In the genomic region with DNA sequence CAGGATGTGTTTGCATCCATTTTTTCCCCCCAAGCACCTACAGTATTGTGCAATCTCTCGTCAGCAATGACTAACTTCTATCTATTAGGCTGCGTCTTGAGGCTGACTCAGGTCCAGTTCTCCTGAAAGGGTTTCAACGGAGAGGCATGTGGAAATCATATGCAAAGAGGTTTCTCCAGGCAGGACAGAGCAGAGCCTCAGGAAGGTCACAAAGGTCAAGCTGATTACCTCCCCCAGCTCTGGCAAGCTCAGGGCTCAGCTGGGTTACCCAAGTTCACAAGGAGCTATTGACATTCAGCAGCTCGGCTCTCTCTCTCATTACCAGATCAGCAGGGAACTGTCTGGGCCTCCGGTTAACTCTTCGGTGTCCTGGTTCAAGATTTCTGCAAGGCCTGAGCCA, we compare ENCODE assay signal across 8 mouse cellular contexts.
DNase-seq lines count a peak whose midpoint lies in the region; ATAC-seq and TF ChIP-seq lines count a peak whose summit lies in the region.

No protein-coding gene starts in this region.

- no peak overlapping the region for H3K4me2 ChIP-seq in neural tube, embryonic 15.5 days
- H3K4me2 ChIP-seq in forebrain, embryonic 12.5 days: no peak overlapping the region
- H3K4me2 ChIP-seq in hindbrain, embryonic 11.5 days (replicated peaks; ENCODE audit: low read depth, low read length): no peak overlapping the region
- H3K4me2 ChIP-seq in limb, embryonic 14.5 days (replicated peaks; ENCODE audit: low read depth, low read length, severe bottlenecking): no peak overlapping the region
- H3K4me2 ChIP-seq in myocyte (ENCODE audit: low read depth): no peak overlapping the region

- peak; percentile 69 for DNase-seq in neural tube, embryonic 10.5 days (ENCODE audit: extremely low spot score, low spot score)
- DNase-seq in hindbrain, embryonic 11.5 days (ENCODE audit: low spot score): peak; percentile 66
- peak; percentile 18 for DNase-seq in limb, embryonic 14.5 days (ENCODE audit: low spot score)
- no peak for DNase-seq in thymus, postnatal 4 days

- H3K9ac ChIP-seq in neural tube, embryonic 15.5 days (replicated peaks): no peak overlapping the region
- no peak overlapping the region for H3K9ac ChIP-seq in forebrain, embryonic 12.5 days
- H3K9ac ChIP-seq in hindbrain, embryonic 11.5 days (ENCODE audit: low read depth, low read length): no peak overlapping the region
- H3K9ac ChIP-seq in limb, embryonic 14.5 days (ENCODE audit: low read depth, low read length, severe bottlenecking): no peak overlapping the region

- 5% methylated on average over 6 of the region's 6 CpGs for WGBS in neural tube, embryonic 15.5 days
- WGBS in forebrain, embryonic 12.5 days: 2% methylated on average over 6 of the region's 6 CpGs
- WGBS in hindbrain, embryonic 11.5 days: 2% methylated on average over 6 of the region's 6 CpGs
- WGBS in limb, embryonic 14.5 days: 13% methylated on average over 6 of the region's 6 CpGs

- TF ChIP-seq POLR2A in limb, embryonic 14.5 days (IDR thresholded peaks at IDR 0.05; ENCODE audit: borderline replicate concordance, extremely low read depth, insufficient read depth, insufficient read length): no peak
- TF ChIP-seq POLR2A in myocyte (IDR thresholded peaks at IDR 0.05; ENCODE audit: insufficient read length, low read depth): no peak

- no peak overlapping the region for H3ac ChIP-seq in myocyte (ENCODE audit: control insufficient read depth, insufficient read length)

- no peak; the same call in 1 of the 2 replicates for ATAC-seq in neural tube, embryonic 15.5 days (ENCODE audit: low FRiP score)
- peak; percentile 81 for ATAC-seq in forebrain, embryonic 12.5 days (ENCODE audit: low FRiP score)
- peak; percentile 97 for ATAC-seq in hindbrain, embryonic 11.5 days (ENCODE audit: low FRiP score)
- 0 out of 2 replicates have a peak, but pooled peaks have one; percentile 26 for ATAC-seq in limb, embryonic 14.5 days (ENCODE audit: low FRiP score, low read depth)
- no peak for ATAC-seq in CD4-positive, CD25-positive, alpha-beta regulatory T cell, adult 4 months

- H3K27me3 ChIP-seq in neural tube, embryonic 15.5 days (replicated peaks): no peaks in the 10 kb centered on the region
- H3K27me3 ChIP-seq in forebrain, embryonic 12.5 days: no peaks in the 10 kb centered on the region
- no peaks in the 10 kb centered on the region for H3K27me3 ChIP-seq in hindbrain, embryonic 11.5 days (ENCODE audit: control insufficient read depth, insufficient read depth, low read length)
- no peaks in the 10 kb centered on the region for H3K27me3 ChIP-seq in limb, embryonic 14.5 days (ENCODE audit: control insufficient read depth, insufficient read depth, low read length)
- H3K27me3 ChIP-seq in myocyte (ENCODE audit: control insufficient read depth, insufficient read depth, insufficient read length): no peaks in the 10 kb centered on the region

- H3K9me3 ChIP-seq in neural tube, embryonic 15.5 days (replicated peaks): no peaks in the 10 kb centered on the region
- no peaks in the 10 kb centered on the region for H3K9me3 ChIP-seq in forebrain, embryonic 12.5 days
- no peaks in the 10 kb centered on the region for H3K9me3 ChIP-seq in hindbrain, embryonic 11.5 days (ENCODE audit: control insufficient read depth, low read length)
- H3K9me3 ChIP-seq in limb, embryonic 14.5 days (ENCODE audit: control insufficient read depth, low read length): no peaks in the 10 kb centered on the region

- H3K36me3 ChIP-seq in neural tube, embryonic 15.5 days: no peaks in the 10 kb centered on the region
- no peaks in the 10 kb centered on the region for H3K36me3 ChIP-seq in forebrain, embryonic 12.5 days (replicated peaks)
- H3K36me3 ChIP-seq in hindbrain, embryonic 11.5 days (ENCODE audit: control insufficient read depth, insufficient read depth, low read length): no peaks in the 10 kb centered on the region
- H3K36me3 ChIP-seq in limb, embryonic 14.5 days (ENCODE audit: control insufficient read depth, insufficient read depth, low read length): no peaks in the 10 kb centered on the region
- H3K36me3 ChIP-seq in myocyte (ENCODE audit: control insufficient read depth, insufficient read depth): no peaks in the 10 kb centered on the region

- no peaks in the 10 kb centered on the region for H3K79me2 ChIP-seq in myocyte (ENCODE audit: control insufficient read depth, insufficient read depth)

- H3K4me1 ChIP-seq in neural tube, embryonic 15.5 days: peaks cover 7% of the 10 kb centered on the region
- peaks cover 14% of the 10 kb centered on the region for H3K4me1 ChIP-seq in forebrain, embryonic 12.5 days
- no peaks in the 10 kb centered on the region for H3K4me1 ChIP-seq in hindbrain, embryonic 11.5 days (replicated peaks; ENCODE audit: control insufficient read depth, insufficient read depth, low read length)
- H3K4me1 ChIP-seq in limb, embryonic 14.5 days (ENCODE audit: control insufficient read depth, insufficient read depth, low read length): peaks cover 5% of the 10 kb centered on the region; the same call in 1 of the 2 replicates

- no peak overlapping the region for H3K27ac ChIP-seq in neural tube, embryonic 15.5 days (replicated peaks)
- H3K27ac ChIP-seq in forebrain, embryonic 12.5 days: no peak overlapping the region
- no peak overlapping the region for H3K27ac ChIP-seq in hindbrain, embryonic 11.5 days (ENCODE audit: low read depth, low read length)
- no peak overlapping the region for H3K27ac ChIP-seq in limb, embryonic 14.5 days (replicated peaks; ENCODE audit: low read depth, low read length)

- H3K4me3 ChIP-seq in neural tube, embryonic 15.5 days (replicated peaks): no peak overlapping the region
- no peak overlapping the region for H3K4me3 ChIP-seq in forebrain, embryonic 12.5 days (replicated peaks)
- H3K4me3 ChIP-seq in hindbrain, embryonic 11.5 days (ENCODE audit: low read depth, low read length): no peak overlapping the region
- H3K4me3 ChIP-seq in limb, embryonic 14.5 days (replicated peaks; ENCODE audit: low read length): no peak overlapping the region
- no peak overlapping the region for H3K4me3 ChIP-seq in myocyte

TF ChIP-seq in myocyte, 11 proteins besides CTCF, POLR2A, EP300 and RAD21:
- peak; percentile 78 for TF ChIP-seq CEBPB (IDR thresholded peaks at IDR 0.05; ENCODE audit: insufficient read depth, poor library complexity, severe bottlenecking)
- TF ChIP-seq TCF3 (IDR thresholded peaks at IDR 0.05; ENCODE audit: insufficient read length, low read depth): no peak

Comparison
In these comparisons a context has a peak if more than half of its experiments do, and no peak if none do; other contexts are left out.
1. ATAC-seq: peak in forebrain, embryonic 12.5 days (single experiment), hindbrain, embryonic 11.5 days (single experiment) and limb, embryonic 14.5 days (single experiment); none in neural tube, embryonic 15.5 days (single experiment) and CD4-positive, CD25-positive, alpha-beta regulatory T cell, adult 4 months (single experiment).